ENCODE assay signal across 8 mouse cellular contexts in genomic region chr12:20232746-20233453, GRCm38 (mm10).
DNase-seq lines count a peak whose midpoint lies in the region; ATAC-seq and TF ChIP-seq lines count a peak whose summit lies in the region.

No protein-coding gene starts in this region.

- H3K9me3 ChIP-seq in kidney, postnatal 0 days (replicated peaks; ENCODE audit: low read length), result peaks cover 58% of the 10 kb centered on the region
- peaks cover 67% of the 10 kb centered on the region for H3K9me3 ChIP-seq in heart, embryonic 13.5 days
- peaks cover 61% of the 10 kb centered on the region for H3K9me3 ChIP-seq in neural tube, embryonic 14.5 days (ENCODE audit: control insufficient read depth, low read length)

- no peaks in the 10 kb centered on the region for H3K4me1 ChIP-seq in kidney, postnatal 0 days (replicated peaks; ENCODE audit: insufficient read depth, low read length)
- no peaks in the 10 kb centered on the region for H3K4me1 ChIP-seq in heart, embryonic 13.5 days
- H3K4me1 ChIP-seq in liver, adult 2 months (ENCODE audit: control insufficient read depth, insufficient read depth, low read length), result no peaks in the 10 kb centered on the region
- H3K4me1 ChIP-seq in neural tube, embryonic 14.5 days (ENCODE audit: control insufficient read depth, insufficient read depth, low read length), result no peaks in the 10 kb centered on the region

- H3K9ac ChIP-seq in kidney, postnatal 0 days (ENCODE audit: low read depth, low read length), result no peak overlapping the region
- no peak overlapping the region for H3K9ac ChIP-seq in heart, embryonic 13.5 days
- no peak overlapping the region for H3K9ac ChIP-seq in liver, adult 2 months (ENCODE audit: low read depth, low read length)
- no peak overlapping the region for H3K9ac ChIP-seq in neural tube, embryonic 14.5 days (replicated peaks; ENCODE audit: low read depth, low read length)

- H3K79me2 ChIP-seq in liver, adult 2 months (ENCODE audit: control insufficient read depth, insufficient read depth, low read length), result no peaks in the 10 kb centered on the region

- no peak for TF ChIP-seq POLR2A in liver, adult 2 months (IDR thresholded peaks at IDR 0.05; ENCODE audit: extremely low read depth, insufficient read depth, low read length)

- H3K4me3 ChIP-seq in kidney, postnatal 0 days (replicated peaks; ENCODE audit: low read depth, low read length), result 0 out of 2 replicates have a peak overlapping the region, but pooled peaks have one; percentile 0
- H3K4me3 ChIP-seq in heart, embryonic 13.5 days, result no peak overlapping the region; the same call in 1 of the 2 replicates
- H3K4me3 ChIP-seq in liver, adult 2 months (ENCODE audit: insufficient read depth, low read depth, low read length), result no peak overlapping the region
- no peak overlapping the region for H3K4me3 ChIP-seq in neural tube, embryonic 14.5 days (ENCODE audit: low read depth, low read length)

- peak; percentile 1 for DNase-seq in kidney, postnatal 0 days (ENCODE audit: low spot score)
- DNase-seq in kidney, postnatal 14 days, result no peak
- DNase-seq in embryo, embryonic 10 days (ENCODE audit: low spot score), result peak; percentile 8
- peak; percentile 2 for DNase-seq in liver, adult 2 months (ENCODE audit: extremely low read depth, low read depth, low spot score)
- DNase-seq in adipocyte (ENCODE audit: low spot score), result no peak
- no peak for DNase-seq in ovary, postnatal 36 days (ENCODE audit: low spot score)

- peak; percentile 58 for ATAC-seq in kidney, postnatal 0 days (replicated peaks; ENCODE audit: low FRiP score, low read depth)
- peak; percentile 43 for ATAC-seq in heart, embryonic 13.5 days (ENCODE audit: extremely low read depth, insufficient number of reproducible peaks, low FRiP score, low TSS enrichment)
- ATAC-seq in neural tube, embryonic 14.5 days (ENCODE audit: low read depth), result peak; percentile 41

- no peaks in the 10 kb centered on the region for H3K27me3 ChIP-seq in kidney, postnatal 0 days (ENCODE audit: insufficient read depth, low read length)
- peaks cover 20% of the 10 kb centered on the region for H3K27me3 ChIP-seq in heart, embryonic 13.5 days (replicated peaks)
- peaks cover 17% of the 10 kb centered on the region; the same call in 1 of the 2 replicates for H3K27me3 ChIP-seq in liver, adult 2 months (ENCODE audit: control insufficient read depth, insufficient read depth, low read length)
- H3K27me3 ChIP-seq in neural tube, embryonic 14.5 days (ENCODE audit: control insufficient read depth, insufficient read depth, low read length), result no peaks in the 10 kb centered on the region

- TF ChIP-seq CTCF in kidney, postnatal 0 days (IDR thresholded peaks at IDR 0.05; ENCODE audit: low read depth), result no peak
- no peak for TF ChIP-seq CTCF in liver, adult 2 months (IDR thresholded peaks at IDR 0.05; ENCODE audit: low read depth, low read length)

- H3K4me2 ChIP-seq in kidney, postnatal 0 days (ENCODE audit: low read length), result no peak overlapping the region
- H3K4me2 ChIP-seq in heart, embryonic 13.5 days, result peak overlapping the region; percentile 1; the same call in 1 of the 2 replicates
- no peak overlapping the region for H3K4me2 ChIP-seq in neural tube, embryonic 14.5 days (ENCODE audit: low read depth, low read length)

- no peak overlapping the region for H3K27ac ChIP-seq in kidney, postnatal 0 days
- H3K27ac ChIP-seq in heart, embryonic 13.5 days (replicated peaks), result no peak overlapping the region
- no peak overlapping the region for H3K27ac ChIP-seq in liver, adult 2 months (replicated peaks; ENCODE audit: insufficient read depth, low read depth, low read length)
- H3K27ac ChIP-seq in neural tube, embryonic 14.5 days (ENCODE audit: low read depth, low read length), result no peak overlapping the region

- H3K36me3 ChIP-seq in kidney, postnatal 0 days (ENCODE audit: insufficient read depth, low read length), result no peaks in the 10 kb centered on the region
- H3K36me3 ChIP-seq in heart, embryonic 13.5 days, result peaks cover 42% of the 10 kb centered on the region
- H3K36me3 ChIP-seq in liver, adult 2 months (ENCODE audit: control insufficient read depth, insufficient read depth, low read length), result no peaks in the 10 kb centered on the region
- no peaks in the 10 kb centered on the region for H3K36me3 ChIP-seq in neural tube, embryonic 14.5 days (ENCODE audit: control insufficient read depth, insufficient read depth, low read length)

- 73% methylated on average over 32 of the region's 32 CpGs for WGBS in kidney, postnatal 0 days
- 63% methylated on average over 32 of the region's 32 CpGs for WGBS in heart, embryonic 13.5 days
- WGBS in liver, adult 2 months, result 66% methylated on average over 32 of the region's 32 CpGs
- 65% methylated on average over 32 of the region's 32 CpGs for whole genome bisulfite sequencing in neural tube, embryonic 14.5 days

Comparison
In these comparisons a context has a peak if more than half of its experiments do, and no peak if none do; other contexts are left out.
1. DNase-seq: peak in kidney, postnatal 0 days (single experiment), embryo, embryonic 10 days (single experiment) and liver, adult 2 months (single experiment); none in kidney, postnatal 14 days (single experiment), adipocyte (single experiment) and ovary, postnatal 36 days (single experiment).
2. Peak in every context shown above with its lines, with median percentiles within 50 percentile points of each other: ATAC-seq.